ENCODE assay signal across 15 mouse cellular contexts in the genomic region with DNA sequence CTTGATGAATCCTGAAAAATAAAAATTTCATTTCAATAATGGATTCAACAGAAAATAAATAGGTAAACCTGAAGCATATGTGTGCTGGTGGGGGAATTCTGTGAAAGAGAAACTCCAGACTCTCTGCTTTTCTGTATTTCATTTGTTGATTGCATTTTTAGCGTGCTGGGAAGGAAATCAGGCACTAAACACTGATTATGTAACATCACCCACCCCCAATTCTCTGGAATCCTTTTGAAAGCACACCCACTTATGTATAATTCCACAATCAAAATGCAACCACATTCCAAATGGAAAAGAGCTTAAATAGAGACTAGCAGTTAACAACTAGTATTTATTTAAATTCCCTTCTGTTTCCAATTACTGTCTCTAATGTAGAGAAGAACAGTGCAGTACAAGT.
"Had no signal": no experiment of that assay in that cellular context is flagged by ENCODE, and none has a peak within 500 bp of the region (broad histone marks: within the 10 kb centered on the region; RNA-seq: fewer than 3 reads in every experiment).

No protein-coding gene starts in this region.

- H3K27ac ChIP-seq: liver, embryonic 13.5 days; lung, embryonic 15.5 days; midbrain, embryonic 12.5 days; neural tube, embryonic 13.5 days had no signal

- H3K9ac ChIP-seq: liver, embryonic 13.5 days; liver, postnatal 0 days; lung, embryonic 15.5 days; midbrain, embryonic 12.5 days; neural tube, embryonic 13.5 days had no signal

- H3K9me3 ChIP-seq: liver, embryonic 13.5 days; lung, embryonic 15.5 days; midbrain, embryonic 12.5 days; neural tube, embryonic 13.5 days had no signal

- H3K4me2 ChIP-seq: liver, embryonic 13.5 days; lung, embryonic 15.5 days; midbrain, embryonic 12.5 days; neural tube, embryonic 13.5 days had no signal

- H3K4me1 ChIP-seq: liver, embryonic 13.5 days; lung, embryonic 15.5 days; midbrain, embryonic 12.5 days; neural tube, embryonic 13.5 days had no signal

- ATAC-seq: liver, postnatal 0 days; midbrain, embryonic 16.5 days had no signal

- H3K4me3 ChIP-seq: liver, embryonic 13.5 days; lung, embryonic 15.5 days; midbrain, embryonic 12.5 days; neural tube, embryonic 13.5 days had no signal

- H3K27me3 ChIP-seq: liver, embryonic 13.5 days; lung, embryonic 15.5 days; midbrain, embryonic 12.5 days; neural tube, embryonic 13.5 days had no signal

- DNase-seq: kidney, adult 18-20 months; kidney, postnatal 10 days; kidney, postnatal 4 days; liver; liver, embryonic 13.5 days; liver, postnatal 0 days; retina, postnatal 1 day; right cerebral cortex, postnatal 4 days; spleen, adult 18-20 months; thymus, adult 2 months; thymus, postnatal 25 days had no signal

- H3K36me3 ChIP-seq: liver, embryonic 13.5 days; lung, embryonic 15.5 days; midbrain, embryonic 12.5 days; neural tube, embryonic 13.5 days had no signal
